Mouse (Mus musculus): ENCODE results near the gene Cd46. TPM values are rescaled to one million over a fixed set of nuclear protein-coding genes. Genes with fewer than 3 reads are reported as not detected.

Cd46 gene
- polyA plus RNA-seq, 1 experiment from 2014 or later: 0.53 TPM

GRCm38 (mm10) chr1:195004194-195004593, 87.9 kb downstream of the Cd46 start:
- no peak overlapping the region for H3K27ac ChIP-seq (replicated peaks in 1 of 2; ENCODE audit: control insufficient read depth in 1 of 2, insufficient read depth in 1 of 2, low read depth in 2 of 2, low read length in 2 of 2)
- no peaks in the 10 kb centered on the region for H3K36me3 ChIP-seq (ENCODE audit: control insufficient read depth, insufficient read depth, low read length)
- no peak for ATAC-seq (ENCODE audit: insufficient number of reproducible peaks, insufficient read depth, low FRiP score, low read depth)
- H3K9me3 ChIP-seq (ENCODE audit: control insufficient read depth, low read length): no peaks in the 10 kb centered on the region
- no peaks in the 10 kb centered on the region for H3K27me3 ChIP-seq (ENCODE audit: control insufficient read depth, insufficient read depth, low read length)
- H3K4me3 ChIP-seq (ENCODE audit: control insufficient read depth in 1 of 2, insufficient read depth in 1 of 2, low read depth in 1 of 2, low read length in 2 of 2): no peak overlapping the region
- WGBS: 53% methylated on average over 1 of the region's 1 CpGs
- no peaks in the 10 kb centered on the region for H3K4me1 ChIP-seq (ENCODE audit: control insufficient read depth in 2 of 2, insufficient read depth in 2 of 2, low read length in 2 of 2)
- H3K9ac ChIP-seq (ENCODE audit: low read length): no peak overlapping the region
- no peak overlapping the region for H3K4me2 ChIP-seq (ENCODE audit: low read length)

GRCm38 (mm10) chr1:195003328-195003727, 88.7 kb downstream of the Cd46 start:
- Histone ChIP-seq H3K4me3 (ENCODE audit: control insufficient read depth in 1 of 2, insufficient read depth in 1 of 2, low read depth in 1 of 2, low read length in 2 of 2) (no peak overlapping the region), H3K36me3 (ENCODE audit: control insufficient read depth, insufficient read depth, low read length) (no peaks in the 10 kb centered on the region), H3K27me3 (ENCODE audit: control insufficient read depth, insufficient read depth, low read length) (no peaks in the 10 kb centered on the region), H3K27ac (replicated peaks in 1 of 2; ENCODE audit: control insufficient read depth in 1 of 2, insufficient read depth in 1 of 2, low read depth in 2 of 2, low read length in 2 of 2) (no peak overlapping the region), H3K9me3 (ENCODE audit: control insufficient read depth, low read length) (no peaks in the 10 kb centered on the region), H3K9ac (ENCODE audit: low read length) (no peak overlapping the region), H3K4me2 (ENCODE audit: low read length) (no peak overlapping the region), H3K4me1 (ENCODE audit: control insufficient read depth in 2 of 2, insufficient read depth in 2 of 2, low read length in 2 of 2) (no peaks in the 10 kb centered on the region)
- ATAC-seq (ENCODE audit: insufficient number of reproducible peaks, insufficient read depth, low FRiP score, low read depth): no peak
- WGBS: 87% methylated on average over 4 of the region's 4 CpGs

GRCm38 (mm10) chr1:194998396-194998795, 93.7 kb downstream of the Cd46 start:
- no peak for ATAC-seq (ENCODE audit: insufficient number of reproducible peaks, insufficient read depth, low FRiP score, low read depth)
- H3K9me3 ChIP-seq (ENCODE audit: control insufficient read depth, low read length): no peaks in the 10 kb centered on the region
- H3K4me1 ChIP-seq (ENCODE audit: control insufficient read depth in 2 of 2, insufficient read depth in 2 of 2, low read length in 2 of 2): no peaks in the 10 kb centered on the region; a peak in 1 of 4 replicates
- H3K4me3 ChIP-seq (ENCODE audit: control insufficient read depth in 1 of 2, insufficient read depth in 1 of 2, low read depth in 1 of 2, low read length in 2 of 2): no peak overlapping the region
- WGBS: 88% methylated on average over 1 of the region's 1 CpGs
- no peaks in the 10 kb centered on the region for H3K27me3 ChIP-seq (ENCODE audit: control insufficient read depth, insufficient read depth, low read length)
- no peaks in the 10 kb centered on the region for H3K36me3 ChIP-seq (ENCODE audit: control insufficient read depth, insufficient read depth, low read length)
- no peak overlapping the region for H3K27ac ChIP-seq (replicated peaks in 1 of 2; ENCODE audit: control insufficient read depth in 1 of 2, insufficient read depth in 1 of 2, low read depth in 2 of 2, low read length in 2 of 2)
- H3K9ac ChIP-seq (ENCODE audit: low read length): no peak overlapping the region
- H3K4me2 ChIP-seq (ENCODE audit: low read length): no peak overlapping the region

- Histone ChIP-seq H3K27ac (replicated peaks in 1 of 2; ENCODE audit: control insufficient read depth in 1 of 2, insufficient read depth in 1 of 2, low read depth in 2 of 2, low read length in 2 of 2) (no peak overlapping the region), H3K27me3 (ENCODE audit: control insufficient read depth, insufficient read depth, low read length) (no peaks in the 10 kb centered on the region), H3K4me3 (ENCODE audit: control insufficient read depth in 1 of 2, insufficient read depth in 1 of 2, low read depth in 1 of 2, low read length in 2 of 2) (no peak overlapping the region), H3K36me3 (ENCODE audit: control insufficient read depth, insufficient read depth, low read length) (no peaks in the 10 kb centered on the region), H3K4me1 (ENCODE audit: control insufficient read depth in 2 of 2, insufficient read depth in 2 of 2, low read length in 2 of 2) (peaks cover 4 to 9% of the 10 kb centered on the region in 2 experiments), H3K4me2 (ENCODE audit: low read length) (no peak overlapping the region), H3K9ac (ENCODE audit: low read length) (no peak overlapping the region), H3K9me3 (ENCODE audit: control insufficient read depth, low read length) (no peaks in the 10 kb centered on the region)
- WGBS: 67% methylated on average over 2 of the region's 2 CpGs
- no peak for ATAC-seq (ENCODE audit: insufficient number of reproducible peaks, insufficient read depth, low FRiP score, low read depth)
Measured at GRCm38 (mm10) chr1:194995196-194995595, 96.9 kb downstream of the Cd46 start.

GRCm38 (mm10) chr1:194994262-194994661, 97.8 kb downstream of the Cd46 start:
- H3K4me1 ChIP-seq (ENCODE audit: control insufficient read depth in 2 of 2, insufficient read depth in 2 of 2, low read length in 2 of 2): peaks cover 4 to 9% of the 10 kb centered on the region in 2 experiments
- WGBS: 58% methylated on average over 5 of the region's 5 CpGs
- no peak overlapping the region for H3K4me2 ChIP-seq (ENCODE audit: low read length)
- H3K9me3 ChIP-seq (ENCODE audit: control insufficient read depth, low read length): no peaks in the 10 kb centered on the region
- no peak for ATAC-seq (ENCODE audit: insufficient number of reproducible peaks, insufficient read depth, low FRiP score, low read depth)
- H3K27me3 ChIP-seq (ENCODE audit: control insufficient read depth, insufficient read depth, low read length): no peaks in the 10 kb centered on the region
- no peak overlapping the region for H3K27ac ChIP-seq (replicated peaks in 1 of 2; ENCODE audit: control insufficient read depth in 1 of 2, insufficient read depth in 1 of 2, low read depth in 2 of 2, low read length in 2 of 2)
- no peak overlapping the region for H3K9ac ChIP-seq (ENCODE audit: low read length)
- H3K4me3 ChIP-seq (ENCODE audit: control insufficient read depth in 1 of 2, insufficient read depth in 1 of 2, low read depth in 1 of 2, low read length in 2 of 2): no peak overlapping the region
- H3K36me3 ChIP-seq (ENCODE audit: control insufficient read depth, insufficient read depth, low read length): no peaks in the 10 kb centered on the region

- 45% methylated on average over 1 of the region's 1 CpGs for WGBS
- H3K9me3 ChIP-seq (ENCODE audit: control insufficient read depth, low read length): no peaks in the 10 kb centered on the region
- no peak for ATAC-seq (ENCODE audit: insufficient number of reproducible peaks, insufficient read depth, low FRiP score, low read depth)
Measured at GRCm38 (mm10) chr1:194993409-194993988, 98.5 kb downstream of the Cd46 start.

GRCm38 (mm10) chr1:194992589-194993317, 99.3 kb downstream of the Cd46 start:
- Histone ChIP-seq H3K27ac (replicated peaks in 1 of 2; ENCODE audit: control insufficient read depth in 1 of 2, insufficient read depth in 1 of 2, low read depth in 2 of 2, low read length in 2 of 2) (no peak overlapping the region), H3K4me1 (ENCODE audit: control insufficient read depth in 2 of 2, insufficient read depth in 2 of 2, low read length in 2 of 2) (peaks cover 4 to 9% of the 10 kb centered on the region in 2 experiments), H3K36me3 (ENCODE audit: control insufficient read depth, insufficient read depth, low read length) (no peaks in the 10 kb centered on the region), H3K9me3 (ENCODE audit: control insufficient read depth, low read length) (no peaks in the 10 kb centered on the region), H3K27me3 (ENCODE audit: control insufficient read depth, insufficient read depth, low read length) (no peaks in the 10 kb centered on the region), H3K9ac (ENCODE audit: low read length) (no peak overlapping the region), H3K4me2 (ENCODE audit: low read length) (no peak overlapping the region), H3K4me3 (ENCODE audit: control insufficient read depth in 1 of 2, insufficient read depth in 1 of 2, low read depth in 1 of 2, low read length in 2 of 2) (no peak overlapping the region)
- WGBS: 30% methylated on average over 5 of the region's 5 CpGs
- ATAC-seq (ENCODE audit: insufficient number of reproducible peaks, insufficient read depth, low FRiP score, low read depth): no peak

More at GRCm38 (mm10) chr1:194993409-194993988, 98.5 kb downstream of the Cd46 start:
- Histone ChIP-seq H3K9ac (ENCODE audit: low read length) (no peak overlapping the region), H3K27me3 (ENCODE audit: control insufficient read depth, insufficient read depth, low read length) (no peaks in the 10 kb centered on the region), H3K4me2 (ENCODE audit: low read length) (no peak overlapping the region), H3K4me3 (ENCODE audit: control insufficient read depth in 1 of 2, insufficient read depth in 1 of 2, low read depth in 1 of 2, low read length in 2 of 2) (no peak overlapping the region), H3K36me3 (ENCODE audit: control insufficient read depth, insufficient read depth, low read length) (no peaks in the 10 kb centered on the region), H3K27ac (replicated peaks in 1 of 2; ENCODE audit: control insufficient read depth in 1 of 2, insufficient read depth in 1 of 2, low read depth in 2 of 2, low read length in 2 of 2) (no peak overlapping the region), H3K4me1 (ENCODE audit: control insufficient read depth in 2 of 2, insufficient read depth in 2 of 2, low read length in 2 of 2) (peaks cover 4 to 9% of the 10 kb centered on the region in 2 experiments)
